Mouse (Mus musculus) ES-E14 (cell line): ENCODE data around the gene Dnajc5g. TPM values are rescaled to one million over a fixed set of nuclear protein-coding genes. Genes with fewer than 3 reads are reported as not detected.

ENCODE experiments used
- DNase-seq: peaks from one replicate; pipeline ENCODE4 v3.0.0-alpha.2; 2013; ENCODE audit warnings: low read depth, low spot score
- H3K27ac ChIP-seq: 2 replicates; pipeline ENCODE4 v1.5.1; 2012; ENCODE audit warnings: low read depth, mild to moderate bottlenecking, low read length, moderate library complexity, mixed read lengths; ENCODE audit not compliant: poor library complexity, insufficient read depth, severe bottlenecking
- H3K36me3 ChIP-seq: 2 replicates; pipeline ENCODE4 v1.6.1; 2012; ENCODE audit warnings: mild to moderate bottlenecking, low read length, moderate library complexity, mixed read lengths; ENCODE audit not compliant: control insufficient read depth, poor library complexity, insufficient read depth, severe bottlenecking
- H3K4me1 ChIP-seq, 2 experiments: fragments of 150-350 bp in 1 of 2; sonication (generic) in 1 of 2; 2 replicates each; pipeline ENCODE4 v1.6.1; 2012; ENCODE audit warnings: low read length in 2 of 2, mild to moderate bottlenecking in 1 of 2, mixed read lengths in 1 of 2; ENCODE audit not compliant: control insufficient read depth in 2 of 2, insufficient read depth in 2 of 2, poor library complexity in 1 of 2
- H3K4me3 ChIP-seq, 2 experiments: fragments of 150-350 bp in 1 of 2; sonication (generic) in 1 of 2; 2 replicates each; pipeline ENCODE4 v1.5.1; 2012; ENCODE audit warnings: low read length in 2 of 2, low read depth in 1 of 2, mild to moderate bottlenecking in 1 of 2, mixed read lengths in 1 of 2; ENCODE audit not compliant: insufficient read depth in 1 of 2, poor library complexity in 1 of 2, severe bottlenecking in 1 of 2
- H3K9ac ChIP-seq: 2 replicates; pipeline ENCODE4 v1.6.1; 2012; ENCODE audit warnings: low read depth, mild to moderate bottlenecking, low read length, mixed read lengths; ENCODE audit not compliant: poor library complexity, insufficient read depth, severe bottlenecking
- H3K9me3 ChIP-seq: fragments of 150-350 bp; sonication (generic); 2 replicates; pipeline ENCODE4 v1.6.1; 2012; ENCODE audit warnings: low read depth, mild to moderate bottlenecking, low read length; ENCODE audit not compliant: control insufficient read depth, insufficient read depth
- CHD2 ChIP-seq: IDR thresholded peaks from 2 replicates; pipeline ENCODE4 v1.6.1; 2014; ENCODE audit warnings: mild to moderate bottlenecking, low read depth, low read length, inconsistent platforms
- HCFC1 ChIP-seq: IDR thresholded peaks from 2 replicates; pipeline ENCODE4 v1.6.1; 2012; ENCODE audit warnings: low read length, inconsistent platforms, borderline replicate concordance; ENCODE audit not compliant: insufficient read depth
- MAFK ChIP-seq: IDR thresholded peaks from 2 replicates; pipeline ENCODE4 v1.6.1; 2014; ENCODE audit warnings: mild to moderate bottlenecking, low read depth, low read length, inconsistent platforms; ENCODE audit not compliant: insufficient read depth
- ZC3H11A ChIP-seq: IDR thresholded peaks from 2 replicates; pipeline ENCODE4 v1.6.1; 2012; ENCODE audit warnings: low read depth, mild to moderate bottlenecking, inconsistent platforms, low read length, borderline replicate concordance
- ZNF384 ChIP-seq: IDR thresholded peaks from 2 replicates; pipeline ENCODE4 v1.6.1; 2012; ENCODE audit warnings: low read depth, low read length, inconsistent platforms
- in situ Hi-C, 2 experiments: fragments of 600-800 bp; cut with MboI; formaldehyde crosslinking; loops; one replicate each; pipeline ENCODE4 v1.15.1; 2025; ENCODE audit warnings: low sequenced_read_pairs in 2 of 2, inconsistent platforms in 1 of 2; ENCODE audit not compliant: unreplicated experiment in 2 of 2
- total RNA-seq: library from RNA; depleted of rRNA; stranded (reverse); fragments of 300-350 nt; gene quantifications from 2 replicates; pipeline ENCODE4 v1.2.3, GENCODE M21; 2012; rRNA removed

Dnajc5g gene
- 0.37 and 0.67 TPM in 2 replicates for total RNA-seq

- H3K9me3 ChIP-seq: no peaks in the 10 kb centered on the region
- H3K27ac ChIP-seq: no peak within 1 kb of the TSS
- no peaks in the 10 kb centered on the region for H3K4me1 ChIP-seq
- TF ChIP-seq CHD2 (no peak), HCFC1 (no peak), MAFK (no peak), ZNF384 (no peak), ZC3H11A (no peak)
- in situ Hi-C loops: no loop called here
- H3K36me3 ChIP-seq: no peaks in the 10 kb centered on the region
- DNase-seq: no peak
- H3K9ac ChIP-seq: no peak within 1 kb of the TSS
- H3K4me3 ChIP-seq: no peak within 1 kb of the TSS
Observed at GRCm38 (mm10) chr5:31105814-31106335, at the start of gene Dnajc5g. Dnajc5g (plus strand) TSS chr5:31106285.

- Histone ChIP-seq H3K27ac (no peak overlapping the region), H3K36me3 (peaks cover 87% of the 10 kb centered on the region), H3K9ac (no peak overlapping the region), H3K4me1 (no peaks in the 10 kb centered on the region; a peak in 1 of 4 replicates), H3K9me3 (no peaks in the 10 kb centered on the region), H3K4me3 (no peak overlapping the region)
- in situ Hi-C loops: no loop called here
- no peak for DNase-seq
- no peak for TF ChIP-seq MAFK
- no peak for TF ChIP-seq HCFC1
- no peak for TF ChIP-seq ZNF384
- no peak for TF ChIP-seq CHD2
- TF ChIP-seq ZC3H11A: no peak
Observed at GRCm38 (mm10) chr5:31069810-31070209, 36.3 kb upstream of the Dnajc5g start.

- no peak overlapping the region for H3K27ac ChIP-seq
- H3K4me1 ChIP-seq: no peaks in the 10 kb centered on the region; a peak in 1 of 4 replicates
- H3K9me3 ChIP-seq: no peaks in the 10 kb centered on the region
- TF ChIP-seq ZNF384 (no peak), MAFK (no peak), HCFC1 (no peak), ZC3H11A (no peak), CHD2 (no peak)
- H3K36me3 ChIP-seq: peaks cover 91% of the 10 kb centered on the region
- no peak for DNase-seq
- in situ Hi-C loops: no loop called here
- no peak overlapping the region for H3K9ac ChIP-seq
- H3K4me3 ChIP-seq: no peak overlapping the region
Observed at GRCm38 (mm10) chr5:31071059-31071458, 35.0 kb upstream of the Dnajc5g start.

- no peaks in the 10 kb centered on the region for H3K9me3 ChIP-seq
- in situ Hi-C loops: no loop called here
- peaks cover 92% of the 10 kb centered on the region for H3K36me3 ChIP-seq
- TF ChIP-seq MAFK (no peak), ZNF384 (no peak), HCFC1 (no peak), CHD2 (no peak), ZC3H11A (no peak)
- no peak for DNase-seq
- no peaks in the 10 kb centered on the region; a peak in 1 of 4 replicates for H3K4me1 ChIP-seq
- no peak overlapping the region; the same call in 1 of the 2 replicates for H3K27ac ChIP-seq
- no peak overlapping the region for H3K9ac ChIP-seq
- H3K4me3 ChIP-seq: no peak overlapping the region
Observed at GRCm38 (mm10) chr5:31071821-31072220, 34.3 kb upstream of the Dnajc5g start.
